Mouse (Mus musculus) sigmoid colon, adult 10 weeks (tissue): ENCODE measurements around the gene Fubp1. TPM values are rescaled to one million over a fixed set of nuclear protein-coding genes. Genes with fewer than 3 reads are reported as not detected.

Experiments used
- polyA plus RNA-seq: library from polyadenylated mRNA; stranded (reverse); fragments of 350-450 nt; fragmentation: Illumina TruSeq; extraction: RNeasy Lipid Tissue Mini Kit (QIAGEN cat#74804); gene quantifications from one replicate; pipeline ENCODE4 v1.2.3, GENCODE M21; 2014; ENCODE audit warnings: low read depth, low replicate concordance

Gene Fubp1
- polyA plus RNA-seq, result 198 TPM

GRCm38 (mm10) chr3:152209967-152210634 lies at the start of gene Fubp1, which contains the start of gene Dnajb4:
Gene Fubp1, plus strand, starts transcription at chr3:152210422.
Gene Dnajb4, minus strand, starts transcription at chr3:152210302.

GRCm38 (mm10) chr3:152166099-152166423 lies 44.2 kb upstream of the Fubp1 start, which contains the start of gene Gipc2:
Gene Gipc2, minus strand, starts transcription at chr3:152166230.

GRCm38 (mm10) chr3:152266036-152266421 lies 55.8 kb downstream of the Fubp1 start, which contains the start of gene Nexn:
Gene Nexn, minus strand, starts transcription at chr3:152266350.

Other genes with a start within 250 kb of the Fubp1 start
- 651 TPM for gene Gipc2, start 44.2 kb upstream of the Fubp1 start, polyA plus RNA-seq
- gene Dnajb4, start 120 bp upstream of the Fubp1 start, polyA plus RNA-seq, result 98.1 TPM
- gene Nexn, start 55.9 kb downstream of the Fubp1 start, polyA plus RNA-seq, result 155 TPM
- 21.0 TPM for gene Miga1, start 130.0 kb downstream of the Fubp1 start, polyA plus RNA-seq
- 164 TPM for gene Usp33, start 136.1 kb downstream of the Fubp1 start, polyA plus RNA-seq
- 57.7 TPM for gene Zzz3, start 185.1 kb downstream of the Fubp1 start, polyA plus RNA-seq